Mouse (Mus musculus) heart, embryonic 14.5 days (tissue): ENCODE data around the gene Peli2. TPM values are rescaled to one million over a fixed set of nuclear protein-coding genes. Genes with fewer than 3 reads are reported as not detected.

Experiments used
- ATAC-seq: fragments of 200-750 bp; cut with Nextera tagmentation; 2 replicates; pipeline ENCODE4 v1.8.0; 2017; ENCODE audit warnings: low read depth, moderate TSS enrichment; ENCODE audit not compliant: insufficient number of reproducible peaks, insufficient read depth, low FRiP score
- H3K27ac ChIP-seq, 2 experiments: fragments of 200-500 bp in 1 of 2; fragments of 300-500 bp in 1 of 2; sonication (generic) in 1 of 2; replicated peaks in 1 of 2; 2 replicates each; pipeline ENCODE4 v1.5.1; 2012 to 2014; ENCODE audit warnings: low read depth in 2 of 2, low read length in 2 of 2, control low read depth in 1 of 2, mild to moderate bottlenecking in 1 of 2, mixed read lengths in 1 of 2; ENCODE audit not compliant: control insufficient read depth in 1 of 2, insufficient read depth in 1 of 2
- H3K27me3 ChIP-seq: fragments of 300-500 bp; sonication (generic); 2 replicates; pipeline ENCODE4 v1.6.1; 2014; ENCODE audit warnings: mild to moderate bottlenecking, low read length, control low read depth; ENCODE audit not compliant: control insufficient read depth, insufficient read depth
- H3K36me3 ChIP-seq: fragments of 300-500 bp; sonication (generic); 2 replicates; pipeline ENCODE4 v1.6.1; 2014; ENCODE audit warnings: mild to moderate bottlenecking, control low read depth, low read length, mixed read lengths; ENCODE audit not compliant: control insufficient read depth, insufficient read depth
- H3K4me1 ChIP-seq, 2 experiments: fragments of 200-500 bp in 1 of 2; fragments of 300-500 bp in 1 of 2; sonication (generic) in 1 of 2; 2 replicates each; pipeline ENCODE4 v1.6.1; 2012 to 2014; ENCODE audit warnings: low read length in 2 of 2, control low read depth in 1 of 2, mixed read lengths in 1 of 2; ENCODE audit not compliant: control insufficient read depth in 2 of 2, insufficient read depth in 2 of 2
- H3K4me2 ChIP-seq: fragments of 300-500 bp; sonication (generic); 2 replicates; pipeline ENCODE4 v1.6.1; 2014; ENCODE audit warnings: mild to moderate bottlenecking, low read length
- H3K4me3 ChIP-seq, 2 experiments: fragments of 200-500 bp in 1 of 2; fragments of 300-500 bp in 1 of 2; sonication (generic) in 1 of 2; 2 replicates each; pipeline ENCODE4 v1.5.1; 2012 to 2014; ENCODE audit warnings: low read length in 2 of 2, mild to moderate bottlenecking in 2 of 2, control low read depth in 1 of 2, low read depth in 1 of 2, moderate library complexity in 1 of 2; ENCODE audit not compliant: control insufficient read depth in 1 of 2, insufficient read depth in 1 of 2
- H3K9ac ChIP-seq: fragments of 300-500 bp; sonication (generic); 2 replicates; pipeline ENCODE4 v1.6.1; 2014; ENCODE audit warnings: mild to moderate bottlenecking, low read length
- H3K9me3 ChIP-seq: fragments of 300-500 bp; sonication (generic); 2 replicates; pipeline ENCODE4 v1.6.1; 2016; ENCODE audit warnings: low read length, control low read depth; ENCODE audit not compliant: control insufficient read depth
- WGBS: fragments of 180-500 bp; shearing (Covaris S2); extraction: QIAGEN DNeasy Blood & Tissue Kit; methylation state at CpG from one replicate; pipeline ENCODE4 v1.1.7; 2014; 5-methylcytosine and 5-hydroxymethylcytosine counted together
- polyA plus RNA-seq: library from polyadenylated mRNA; unstranded; fragments of >200 nt; fragmentation: Nextera tagmentation; extraction: Ambion mirVana; gene quantifications from 2 replicates; pipeline ENCODE4 v1.2.1, GENCODE M21; 2014

Peli2 gene
- polyA plus RNA-seq, 1 experiment from 2014 or later: 5.0 TPM

GRCm38 (mm10) chr14:48134344-48134743, 13.7 kb downstream of the Peli2 start:
- Histone ChIP-seq H3K27ac (peak overlapping the region; percentile 53; a peak in 3 of 4 replicates), H3K27me3 (peaks cover 11% of the 10 kb centered on the region), H3K9ac (no peak overlapping the region), H3K36me3 (no peaks in the 10 kb centered on the region), H3K4me3 (no peak overlapping the region), H3K4me1 (peaks cover 23 to 33% of the 10 kb centered on the region in 2 experiments), H3K4me2 (peak overlapping the region; percentile 56), H3K9me3 (no peaks in the 10 kb centered on the region)
- 40% methylated on average over 7 of the region's 7 CpGs for WGBS
- no peak for ATAC-seq

DNA sequence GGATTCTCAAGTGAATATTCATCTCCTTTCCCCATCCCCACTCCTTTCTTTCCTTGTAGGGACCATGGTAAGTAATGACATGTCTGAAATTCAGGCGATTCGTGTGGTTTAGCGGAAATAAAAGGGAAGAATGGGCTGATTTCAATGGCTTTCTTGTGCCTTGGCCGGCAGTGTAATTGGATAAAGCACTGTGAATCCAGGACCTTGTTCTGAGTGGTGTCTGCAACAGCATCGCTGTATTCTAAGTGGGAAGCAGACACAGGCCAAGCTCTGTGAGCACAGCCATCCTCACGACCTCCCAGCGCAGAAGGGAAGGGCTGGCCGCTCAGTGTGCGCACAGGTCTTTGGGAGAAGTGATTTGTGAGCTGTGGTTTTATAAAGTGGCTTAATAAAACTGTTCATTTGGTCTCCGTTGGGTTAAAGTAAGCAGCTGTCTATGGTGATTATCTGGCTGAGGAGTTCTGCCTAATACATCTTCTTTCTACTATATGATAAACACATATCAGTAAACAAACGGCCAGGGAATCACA, 15.3 kb downstream of the Peli2 start:
- Histone ChIP-seq H3K9ac (no peak overlapping the region), H3K4me1 (peaks cover 23 to 28% of the 10 kb centered on the region in 2 experiments), H3K4me2 (no peak overlapping the region), H3K36me3 (no peaks in the 10 kb centered on the region), H3K4me3 (no peak overlapping the region), H3K27ac (no peak overlapping the region), H3K27me3 (peaks cover 11% of the 10 kb centered on the region), H3K9me3 (no peaks in the 10 kb centered on the region)
- 60% methylated on average over 11 of the region's 11 CpGs for WGBS
- no peak for ATAC-seq

DNA sequence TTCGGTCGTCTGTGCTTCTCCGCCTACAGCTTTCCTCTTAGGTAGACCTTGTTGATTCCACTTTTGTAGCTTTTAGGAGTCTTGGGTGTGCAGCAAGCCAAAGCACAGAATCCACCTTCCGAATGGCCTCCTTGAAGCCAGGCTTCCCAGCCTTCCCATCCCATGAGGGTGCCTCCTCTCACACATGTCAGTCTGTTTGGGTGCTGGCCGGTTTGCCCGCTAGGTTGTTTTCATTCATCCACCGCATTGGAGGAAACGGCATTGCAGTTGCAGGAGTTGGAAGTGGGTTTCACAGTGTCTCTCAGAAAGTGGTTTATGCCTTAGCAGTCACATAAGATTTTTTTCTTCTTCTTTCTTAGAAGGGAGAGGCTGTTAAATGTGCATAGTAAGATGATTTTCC, 17.1 kb downstream of the Peli2 start:
- ATAC-seq: no peak
- no peaks in the 10 kb centered on the region for H3K9me3 ChIP-seq
- H3K4me1 ChIP-seq: peaks cover 13 to 14% of the 10 kb centered on the region in 2 experiments
- H3K27ac ChIP-seq: no peak overlapping the region; a peak in 1 of 4 replicates
- no peaks in the 10 kb centered on the region for H3K36me3 ChIP-seq
- H3K27me3 ChIP-seq: peaks cover 28% of the 10 kb centered on the region
- no peak overlapping the region for H3K4me3 ChIP-seq
- WGBS: 66% methylated on average over 8 of the region's 8 CpGs
- no peak overlapping the region for H3K9ac ChIP-seq
- no peak overlapping the region for H3K4me2 ChIP-seq

- no peaks in the 10 kb centered on the region for H3K36me3 ChIP-seq
- no peak; the same call in 1 of the 2 replicates for ATAC-seq
- WGBS: 41% methylated on average over 8 of the region's 8 CpGs
- peaks cover 32% of the 10 kb centered on the region for H3K27me3 ChIP-seq
- no peak overlapping the region for H3K4me3 ChIP-seq
- H3K4me2 ChIP-seq: no peak overlapping the region
- no peak overlapping the region; a peak in 1 of 4 replicates for H3K27ac ChIP-seq
- H3K9ac ChIP-seq: no peak overlapping the region
- H3K4me1 ChIP-seq: peaks cover 12% of the 10 kb centered on the region in 2 experiments
- H3K9me3 ChIP-seq: no peaks in the 10 kb centered on the region
Observed at GRCm38 (mm10) chr14:48138138-48138537, 17.5 kb downstream of the Peli2 start.

- ATAC-seq: no peak
- Histone ChIP-seq H3K27me3 (peaks cover 32% of the 10 kb centered on the region), H3K9me3 (no peaks in the 10 kb centered on the region), H3K36me3 (no peaks in the 10 kb centered on the region), H3K27ac (no peak overlapping the region), H3K4me2 (no peak overlapping the region), H3K4me1 (peaks cover 10 to 16% of the 10 kb centered on the region in 2 experiments), H3K9ac (no peak overlapping the region), H3K4me3 (no peak overlapping the region)
- WGBS: 84% methylated on average over 3 of the region's 3 CpGs
Observed at GRCm38 (mm10) chr14:48139409-48139808, 18.8 kb downstream of the Peli2 start.

DNA sequence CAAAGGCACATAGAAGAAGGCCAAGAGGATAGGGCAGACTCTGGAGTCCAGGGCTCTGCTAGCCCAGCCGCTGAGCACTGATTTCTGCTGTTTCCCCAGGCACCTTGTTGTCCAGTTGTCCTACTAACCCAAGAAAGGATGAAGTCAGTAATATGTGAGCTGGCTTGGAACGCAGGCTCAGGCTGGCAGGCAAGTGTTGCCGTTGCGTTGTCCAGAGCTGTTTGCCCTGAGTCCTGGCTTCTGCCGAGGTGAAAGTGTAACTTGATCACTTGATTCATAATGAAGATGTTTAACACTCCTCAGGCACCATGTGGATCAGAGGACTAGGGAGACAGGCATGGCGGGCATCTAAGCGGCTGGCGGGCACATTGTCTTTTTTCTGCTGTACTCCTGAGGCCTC, 21.1 kb downstream of the Peli2 start:
- Histone ChIP-seq H3K9ac (no peak overlapping the region), H3K4me1 (peaks cover 7 to 14% of the 10 kb centered on the region in 2 experiments), H3K9me3 (no peaks in the 10 kb centered on the region), H3K27me3 (peaks cover 36% of the 10 kb centered on the region), H3K27ac (no peak overlapping the region), H3K36me3 (no peaks in the 10 kb centered on the region), H3K4me2 (no peak overlapping the region), H3K4me3 (no peak overlapping the region)
- ATAC-seq: no peak
- WGBS: 80% methylated on average over 8 of the region's 8 CpGs

DNA sequence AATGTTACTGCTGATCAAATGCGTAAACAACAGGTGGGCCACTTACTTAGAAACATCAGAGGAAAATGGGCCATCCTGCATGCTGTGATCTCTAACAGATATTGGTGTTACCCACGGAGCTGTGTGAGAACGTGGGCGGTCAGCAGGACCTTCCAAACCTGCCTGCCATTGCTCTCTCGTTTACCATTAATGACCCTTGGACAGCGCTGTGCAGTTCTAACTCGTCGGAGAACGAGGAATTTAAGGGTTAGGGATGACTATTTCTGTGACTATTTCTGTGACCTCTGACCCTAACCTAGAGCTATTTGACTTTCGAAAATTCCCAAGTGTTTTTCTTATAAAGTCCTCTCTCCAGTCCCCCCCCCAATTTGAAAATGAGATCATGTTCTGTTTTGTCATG, 22.1 kb downstream of the Peli2 start:
- WGBS: 70% methylated on average over 10 of the region's 10 CpGs
- Histone ChIP-seq H3K36me3 (no peaks in the 10 kb centered on the region), H3K4me2 (no peak overlapping the region), H3K9ac (no peak overlapping the region), H3K27me3 (peaks cover 34% of the 10 kb centered on the region), H3K9me3 (no peaks in the 10 kb centered on the region), H3K4me3 (no peak overlapping the region), H3K27ac (no peak overlapping the region), H3K4me1 (peaks cover 4 to 14% of the 10 kb centered on the region in 2 experiments; a peak in 3 of 4 replicates)
- no peak for ATAC-seq

- Histone ChIP-seq H3K36me3 (no peaks in the 10 kb centered on the region), H3K27me3 (peaks cover 35% of the 10 kb centered on the region), H3K9me3 (no peaks in the 10 kb centered on the region), H3K4me2 (no peak overlapping the region), H3K4me3 (no peak overlapping the region), H3K4me1 (peaks cover 4 to 14% of the 10 kb centered on the region in 2 experiments; a peak in 3 of 4 replicates), H3K27ac (no peak overlapping the region), H3K9ac (no peak overlapping the region)
- WGBS: 57% methylated on average over 4 of the region's 4 CpGs
- no peak for ATAC-seq
Observed at GRCm38 (mm10) chr14:48143141-48143540, 22.5 kb downstream of the Peli2 start.
